Mouse (Mus musculus) myocyte (in vitro differentiated cells): ENCODE measurements at regions not wholly inside any gene's neighbourhood (a gene's known extent, or its start where the extent isn't known, plus 50 kb on each side); places are given as distances from the start of the nearest gene placed in this dataset.

ENCODE experiments used
- H3K27me3 ChIP-seq: one replicate; pipeline ENCODE4 v1.6.1; 2011; ENCODE audit not compliant: control insufficient read depth, insufficient read depth, insufficient read length
- H3K36me3 ChIP-seq: one replicate; pipeline ENCODE4 v1.6.1; 2011; ENCODE audit not compliant: control insufficient read depth, insufficient read depth
- H3K4me2 ChIP-seq: one replicate; pipeline ENCODE4 v1.6.1; 2011; ENCODE audit warnings: low read depth, control low read depth
- H3K4me3 ChIP-seq: one replicate; pipeline ENCODE4 v1.5.1; 2011; ENCODE audit warnings: mild to moderate bottlenecking, control low read depth, moderate library complexity
- H3K79me2 ChIP-seq: one replicate; pipeline ENCODE4 v1.6.1; 2011; ENCODE audit not compliant: control insufficient read depth, insufficient read depth
- H3ac ChIP-seq: one replicate; pipeline ENCODE4 v1.6.1; 2011; ENCODE audit not compliant: control insufficient read depth, insufficient read length
- CEBPB ChIP-seq: IDR thresholded peaks from 2 replicates; pipeline ENCODE4 v1.6.1; 2011; ENCODE audit warnings: mild to moderate bottlenecking, moderate library complexity; ENCODE audit not compliant: poor library complexity, insufficient read depth, severe bottlenecking
- E2F4 ChIP-seq: IDR thresholded peaks from one replicate; pipeline ENCODE4 v1.6.1; 2011; ENCODE audit warnings: mild to moderate bottlenecking, control low read depth, moderate library complexity; ENCODE audit not compliant: insufficient read depth
- MAX ChIP-seq: IDR thresholded peaks from one replicate; pipeline ENCODE4 v1.6.1; 2011; ENCODE audit warnings: low read depth, mild to moderate bottlenecking, control low read depth
- MYOD1 ChIP-seq, 3 experiments: IDR thresholded peaks; one replicate each; pipeline ENCODE4 v1.6.1; 2011; ENCODE audit warnings: control low read depth in 2 of 3, low read depth in 2 of 3, mild to moderate bottlenecking in 2 of 3, moderate library complexity in 1 of 3; ENCODE audit not compliant: insufficient read length in 2 of 3, control insufficient read depth in 1 of 3
- MYOG ChIP-seq, 3 experiments: IDR thresholded peaks; one replicate each; pipeline ENCODE4 v1.6.1; 2011; ENCODE audit warnings: control low read depth in 2 of 3, low read depth in 2 of 3, mild to moderate bottlenecking in 2 of 3; ENCODE audit not compliant: insufficient read length in 2 of 3, control insufficient read depth in 1 of 3, insufficient read depth in 1 of 3
- POLR2A ChIP-seq: IDR thresholded peaks from one replicate; pipeline ENCODE4 v1.6.1; 2011; ENCODE audit warnings: low read depth, mild to moderate bottlenecking, control low read depth, moderate library complexity; ENCODE audit not compliant: insufficient read length
- POLR2AphosphoS2 ChIP-seq: IDR thresholded peaks from one replicate; pipeline ENCODE4 v1.6.1; 2011; ENCODE audit warnings: low read depth, control low read depth; ENCODE audit not compliant: insufficient read length
- REST ChIP-seq: IDR thresholded peaks from one replicate; pipeline ENCODE4 v1.6.1; 2011; ENCODE audit warnings: mild to moderate bottlenecking, control low read depth, moderate library complexity; ENCODE audit not compliant: insufficient read depth, insufficient read length
- SRF ChIP-seq: IDR thresholded peaks from one replicate; pipeline ENCODE4 v1.6.1; 2011; ENCODE audit warnings: low read depth; ENCODE audit not compliant: control insufficient read depth, insufficient read length
- TCF12 ChIP-seq: IDR thresholded peaks from one replicate; pipeline ENCODE4 v1.6.1; 2011; ENCODE audit warnings: mild to moderate bottlenecking, control low read depth; ENCODE audit not compliant: poor library complexity, insufficient read depth, severe bottlenecking
- TCF3 ChIP-seq: IDR thresholded peaks from one replicate; pipeline ENCODE4 v1.6.1; 2011; ENCODE audit warnings: low read depth, control low read depth; ENCODE audit not compliant: insufficient read length
- USF1 ChIP-seq: IDR thresholded peaks from one replicate; pipeline ENCODE4 v1.6.1; 2011; ENCODE audit warnings: low read depth, mild to moderate bottlenecking, control low read depth, moderate library complexity

GRCm38 (mm10) chr10:16438414-16438813 lies 1284.6 kb upstream of the Cited2 start:
- TF ChIP-seq E2F4 (no peak), SRF (no peak), MAX (no peak), POLR2A (no peak), MYOD1 (IDR thresholded peaks at IDR 0.05; ENCODE audit: control insufficient read depth in 1 of 3, insufficient read length in 2 of 3, low read depth in 2 of 3) (no peak), MYOG (IDR thresholded peaks at IDR 0.05; ENCODE audit: control insufficient read depth in 1 of 3, insufficient read depth in 1 of 3, insufficient read length in 2 of 3, low read depth in 2 of 3) (no peak), TCF12 (no peak), CEBPB (no peak), REST (no peak), POLR2AphosphoS2 (no peak), USF1 (no peak), TCF3 (no peak)
- no peak overlapping the region for H3K4me3 ChIP-seq
- no peaks in the 10 kb centered on the region for H3K79me2 ChIP-seq
- no peak overlapping the region for H3K4me2 ChIP-seq
- H3ac ChIP-seq, result no peak overlapping the region
- no peaks in the 10 kb centered on the region for H3K27me3 ChIP-seq
- no peaks in the 10 kb centered on the region for H3K36me3 ChIP-seq

GRCm38 (mm10) chr10:16440932-16441640 lies 1281.9 kb upstream of the Cited2 start:
- Histone ChIP-seq H3K4me2 (peak overlapping the region; percentile 78), H3K4me3 (no peak overlapping the region), H3ac (no peak overlapping the region), H3K36me3 (no peaks in the 10 kb centered on the region), H3K27me3 (no peaks in the 10 kb centered on the region), H3K79me2 (no peaks in the 10 kb centered on the region)
- TF ChIP-seq MYOG (IDR thresholded peaks at IDR 0.05; ENCODE audit: control insufficient read depth in 1 of 3, insufficient read depth in 1 of 3, insufficient read length in 2 of 3, low read depth in 2 of 3) (no peak), TCF3 (no peak), REST (no peak), POLR2AphosphoS2 (no peak), MAX (no peak), CEBPB (no peak), POLR2A (no peak), SRF (no peak), E2F4 (no peak), USF1 (no peak)

GRCm38 (mm10) chr10:16441661-16442072 lies 1281.4 kb upstream of the Cited2 start:
- no peaks in the 10 kb centered on the region for H3K27me3 ChIP-seq
- H3ac ChIP-seq, result no peak overlapping the region
- no peaks in the 10 kb centered on the region for H3K36me3 ChIP-seq
- no peaks in the 10 kb centered on the region for H3K79me2 ChIP-seq
- peak overlapping the region; percentile 78 for H3K4me2 ChIP-seq
- TF ChIP-seq TCF3, result no peak
- no peak for TF ChIP-seq SRF
- TF ChIP-seq POLR2A, result no peak
- 0 out of 2 replicates have a peak, but pooled peaks have one; percentile 50 for TF ChIP-seq CEBPB
- TF ChIP-seq POLR2AphosphoS2, result no peak
- no peak for TF ChIP-seq MYOD1 (IDR thresholded peaks at IDR 0.05; ENCODE audit: control insufficient read depth in 1 of 3, insufficient read length in 2 of 3, low read depth in 2 of 3)
- no peak overlapping the region for H3K4me3 ChIP-seq

DNA sequence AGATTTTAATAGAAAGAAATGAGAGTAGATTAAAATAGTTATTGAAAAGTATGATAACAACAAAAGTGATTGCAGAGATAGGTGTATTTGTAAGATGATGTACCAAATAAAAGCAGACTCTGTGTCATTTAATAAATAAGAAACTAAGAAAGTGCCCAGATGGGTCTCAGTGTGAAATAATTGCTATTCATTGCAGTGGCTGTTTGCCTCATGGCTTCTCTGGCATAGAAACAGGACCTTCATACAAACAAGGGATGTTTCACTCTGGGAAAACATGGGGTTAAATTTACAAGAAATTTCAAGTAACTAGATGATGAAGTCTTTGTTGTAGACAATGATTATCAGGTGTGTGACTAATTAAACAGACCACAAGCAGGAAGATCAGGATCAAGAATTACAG lies 1279.1 kb upstream of the Cited2 start:
- Histone ChIP-seq H3K79me2 (no peaks in the 10 kb centered on the region), H3K27me3 (no peaks in the 10 kb centered on the region), H3K36me3 (no peaks in the 10 kb centered on the region), H3K4me2 (no peak overlapping the region), H3K4me3 (no peak overlapping the region), H3ac (no peak overlapping the region)
- TF ChIP-seq MAX, result no peak
- no peak for TF ChIP-seq E2F4
- no peak for TF ChIP-seq SRF

DNA sequence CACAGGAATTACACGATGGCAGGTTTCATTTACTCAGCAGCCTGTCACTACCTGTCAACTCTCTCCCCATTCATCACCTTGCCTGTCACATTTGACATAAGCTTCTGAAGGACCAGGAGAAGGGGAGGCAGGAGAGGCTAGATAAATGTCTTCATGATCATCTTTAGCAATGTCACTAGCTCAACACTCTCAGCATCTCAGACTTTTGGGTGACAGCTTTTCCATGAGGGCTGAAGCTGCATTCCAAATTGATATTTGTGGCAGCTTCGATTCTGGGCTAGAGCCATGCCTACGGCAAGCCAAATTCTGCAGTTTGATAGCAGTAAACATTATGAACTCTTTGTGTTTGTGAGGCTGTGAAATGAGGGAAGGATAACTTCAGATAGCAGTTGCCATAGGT lies 1255.1 kb upstream of the Cited2 start:
- H3K36me3 ChIP-seq, result no peaks in the 10 kb centered on the region
- no peaks in the 10 kb centered on the region for H3K79me2 ChIP-seq
- no peak overlapping the region for H3K4me2 ChIP-seq
- no peak overlapping the region for H3K4me3 ChIP-seq
- TF ChIP-seq MAX, result no peak
- TF ChIP-seq TCF3, result no peak
- no peak for TF ChIP-seq REST
- no peak for TF ChIP-seq MYOG (IDR thresholded peaks at IDR 0.05; ENCODE audit: control insufficient read depth in 1 of 3, insufficient read depth in 1 of 3, insufficient read length in 2 of 3, low read depth in 2 of 3)
- no peak for TF ChIP-seq TCF12
- TF ChIP-seq POLR2AphosphoS2, result no peak
- TF ChIP-seq CEBPB, result no peak
- no peak for TF ChIP-seq E2F4
- TF ChIP-seq POLR2A, result no peak
- no peak for TF ChIP-seq SRF
- no peak for TF ChIP-seq USF1
- no peak for TF ChIP-seq MYOD1 (IDR thresholded peaks at IDR 0.05; ENCODE audit: control insufficient read depth in 1 of 3, insufficient read length in 2 of 3, low read depth in 2 of 3)
- no peak overlapping the region for H3ac ChIP-seq
- no peaks in the 10 kb centered on the region for H3K27me3 ChIP-seq
